Comparison of ENCODE assay signal across 9 mouse cellular contexts in the genomic region with DNA sequence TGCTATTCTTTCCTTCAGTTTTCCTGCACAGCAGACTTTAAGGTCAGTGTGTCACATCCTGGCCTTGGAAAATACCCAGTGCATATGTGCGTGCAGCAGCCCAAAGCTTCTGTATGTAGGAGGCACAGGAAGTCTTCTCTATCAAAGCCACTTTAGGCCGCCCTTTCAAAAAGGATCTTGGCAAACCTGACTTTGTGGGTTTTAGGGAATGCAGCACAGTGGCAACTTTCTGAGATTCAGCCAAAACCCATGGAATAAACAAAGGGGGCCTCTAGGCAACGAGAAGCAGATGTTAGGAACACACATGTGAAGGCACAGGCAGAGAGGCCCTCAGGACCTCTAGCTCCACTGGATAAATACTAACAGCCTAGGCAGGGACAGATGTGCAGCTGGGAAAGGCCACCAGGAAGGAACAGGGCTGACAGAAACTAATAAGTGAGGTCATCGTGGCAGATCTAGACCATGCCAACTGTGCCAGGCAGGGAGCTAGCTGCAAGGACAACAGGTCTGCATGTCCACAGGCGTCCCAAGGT. TPM values are rescaled to one million over a fixed set of nuclear protein-coding genes. Genes with fewer than 3 reads are reported as not detected.
DNase-seq lines count a peak whose midpoint lies in the region; ATAC-seq and TF ChIP-seq lines count a peak whose summit lies in the region.
"Had no signal": no experiment of that assay in that cellular context is flagged by ENCODE, and none has a peak within 500 bp of the region (broad histone marks: within the 10 kb centered on the region; RNA-seq: fewer than 3 reads in every experiment).

No protein-coding gene starts in this region.

- DNase-seq in layer of hippocampus, adult 2 months (ENCODE audit: low spot score in 2 of 2) = no peak
- DNase-seq in layer of hippocampus, postnatal 25 days (ENCODE audit: extremely low spot score in 1 of 2, low spot score in 1 of 2) = no peak
- DNase-seq in brain, adult 2 months (ENCODE audit: low read depth, low spot score) = peak; percentile 67
- peak; percentile 18 for DNase-seq in hindbrain, embryonic 11.5 days (ENCODE audit: low spot score)
- peak; percentile 34 to 48 for DNase-seq in lung, postnatal 4 days
- DNase-seq in retina, embryonic 14.5 days (ENCODE audit: low spot score) = no peak
- DNase-seq in T-cell, adult 2 months (ENCODE audit: low spot score) = no peak

- no peak for ATAC-seq in hindbrain, embryonic 11.5 days (ENCODE audit: low FRiP score)
- no peak for ATAC-seq in cerebellum, adult (ENCODE audit: insufficient number of reproducible peaks, low FRiP score, low TSS enrichment)

- 0 out of 2 replicates have a peak, but pooled peaks cover 2% of the 10 kb centered on the region for H3K4me1 ChIP-seq in hindbrain, embryonic 11.5 days (replicated peaks; ENCODE audit: control insufficient read depth, insufficient read depth, low read length)

- no peaks in the 10 kb centered on the region for H3K9me3 ChIP-seq in hindbrain, embryonic 11.5 days (ENCODE audit: control insufficient read depth, low read length)
- H3K9me3 ChIP-seq: midbrain, embryonic 12.5 days had no signal

- no peak overlapping the region for H3K4me3 ChIP-seq in layer of hippocampus, adult 2 months
- no peak overlapping the region for H3K4me3 ChIP-seq in hindbrain, embryonic 11.5 days (ENCODE audit: low read depth, low read length)
- H3K4me3 ChIP-seq: midbrain, embryonic 12.5 days had no signal

- no peak overlapping the region for H3K4me2 ChIP-seq in hindbrain, embryonic 11.5 days (replicated peaks; ENCODE audit: low read depth, low read length)
- H3K4me2 ChIP-seq: midbrain, embryonic 12.5 days had no signal

- 60% methylated on average over 5 of the region's 5 CpGs for WGBS in hindbrain, embryonic 11.5 days

- H3K27me3 ChIP-seq in hindbrain, embryonic 11.5 days (ENCODE audit: control insufficient read depth, insufficient read depth, low read length) = no peaks in the 10 kb centered on the region
- H3K27me3 ChIP-seq: midbrain, embryonic 12.5 days had no signal

- no peak for TF ChIP-seq CTCF in layer of hippocampus, adult 2 months (conservative IDR thresholded peaks at IDR 0.05)

- H3K9ac ChIP-seq in hindbrain, embryonic 11.5 days (ENCODE audit: low read depth, low read length) = no peak overlapping the region
- H3K9ac ChIP-seq: midbrain, embryonic 12.5 days had no signal

- H3K27ac ChIP-seq in layer of hippocampus, adult 2 months = peak overlapping the region; percentile 49
- H3K27ac ChIP-seq in hindbrain, embryonic 11.5 days (ENCODE audit: low read depth, low read length) = peak overlapping the region; percentile 17; the same call in 1 of the 2 replicates
- H3K27ac ChIP-seq: midbrain, embryonic 12.5 days had no signal

- H3K36me3 ChIP-seq in hindbrain, embryonic 11.5 days (ENCODE audit: control insufficient read depth, insufficient read depth, low read length) = no peaks in the 10 kb centered on the region
- H3K36me3 ChIP-seq: midbrain, embryonic 12.5 days had no signal

RNA-seq across cellular contexts. Expression of a gene that starts 51.0 kb away (rescaled TPM):
- 10 to 100 TPM; 64.2 to 70.8 TPM for total RNA-seq in layer of hippocampus, adult 2 months (2021)
- 10 to 100 TPM; 49.9 to 58.1 TPM for total RNA-seq in layer of hippocampus, postnatal 25 days (2021)
- polyA plus RNA-seq in hindbrain, embryonic 11.5 days (2014; fragmentation: Nextera tagmentation; extraction: Ambion mirVana) = 40.4 and 44.7 TPM in 2 replicates

Comparison
In these comparisons a context has a peak if more than half of its experiments do, and no peak if none do; other contexts are left out.
1. DNase-seq: peak in brain, adult 2 months (single experiment), hindbrain, embryonic 11.5 days (single experiment) and lung, postnatal 4 days (2 of 2); none in layer of hippocampus, adult 2 months (0 of 2), layer of hippocampus, postnatal 25 days (0 of 2), retina, embryonic 14.5 days (single experiment) and T-cell, adult 2 months (single experiment).